Mouse (Mus musculus) heart, postnatal 36 days (tissue): Measurements from ENCODE around the gene Fzd2. TPM values are rescaled to one million over a fixed set of nuclear protein-coding genes. Genes with fewer than 3 reads are reported as not detected.
A peak's percentile ranks its signal among the peaks of the same experiment; 100 is the strongest.
"Not testable (repeated sequence)": the region's sequence is repeated elsewhere in the genome, so short reads cannot be mapped to it uniquely, and the experiment has no call there.

Experiments
- DNase-seq, 2 experiments: peaks; one replicate each; pipeline ENCODE4 v3.0.0; 2021 to 2022
- intact Hi-C: fragments of 180-260 bp; cut with DNase I; formaldehyde crosslinking; loops from one replicate; pipeline ENCODE4 v1.15.1; 2025
- total RNA-seq, 2 experiments: library from RNA; stranded (reverse); gene quantifications; 2 replicates each; pipeline ENCODE4 v1.2.3; 2021

The Fzd2 gene
- total RNA-seq, 2 experiments from 2014 or later = 3.1 to 5.4 TPM

GRCm38 (mm10) chr11:102579165-102580033 lies 24.8 kb upstream of the Fzd2 start, which contains the start of gene Gm11627:
Gm11627 (minus strand) TSS chr11:102579461.
- intact Hi-C loops = loop anchor here (2.0 kb wide), 1 partner anchor 27 kb away; no protein-coding TSS in a partner anchor
- DNase-seq = peak; percentile 26 to 33

DNA sequence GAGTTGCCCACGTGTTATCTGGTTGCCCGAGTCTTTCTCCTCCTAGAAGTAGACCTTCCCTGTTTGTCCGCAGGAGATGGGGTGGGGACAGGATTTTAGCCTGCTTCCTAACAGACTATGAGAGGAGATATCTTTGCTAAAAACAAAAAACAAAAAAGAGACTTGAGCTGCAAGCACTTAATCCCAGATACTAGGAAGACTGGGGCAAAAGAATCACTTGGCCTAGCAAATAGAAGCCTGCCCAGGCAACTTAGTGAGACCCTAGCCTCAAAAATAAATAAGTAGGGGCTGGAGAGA lies 24.2 kb upstream of the Fzd2 start:
- intact Hi-C loops = no loop called here
- no peak for DNase-seq

DNA sequence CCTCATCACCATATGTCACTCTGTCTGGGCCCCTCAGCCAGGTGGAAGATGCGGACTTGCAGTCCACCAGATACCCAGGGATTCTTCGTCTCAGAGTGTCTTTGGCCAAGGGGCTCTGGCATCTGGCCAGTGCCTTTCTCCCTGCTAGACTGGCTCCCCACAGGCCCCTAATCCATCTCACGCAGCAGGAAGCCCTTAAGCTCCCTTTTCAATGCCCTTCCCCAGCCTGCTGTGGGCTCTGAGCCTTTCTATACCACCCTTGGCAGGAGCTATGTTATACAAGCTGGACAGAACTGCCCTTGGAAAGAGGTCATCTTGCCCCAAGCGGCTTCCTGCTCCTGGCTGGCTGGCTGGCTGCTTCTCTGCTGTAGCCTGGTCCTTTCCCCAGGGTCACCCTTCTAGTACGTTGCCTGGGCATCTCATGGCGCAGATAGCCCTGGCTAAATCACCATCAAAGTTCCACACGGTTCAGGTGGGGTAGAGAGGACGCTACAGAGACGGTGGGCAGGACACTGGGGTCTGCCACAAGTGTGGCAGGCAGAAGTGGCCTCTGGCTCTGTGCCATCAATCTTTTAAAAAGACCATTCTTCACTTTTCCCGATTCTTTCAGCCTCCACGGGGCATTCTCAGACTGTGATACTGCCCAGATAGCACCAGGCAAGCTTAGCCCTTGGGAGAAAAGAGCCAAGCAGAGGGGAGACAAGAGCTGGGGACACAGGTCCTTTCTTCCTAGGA lies 22.7 kb upstream of the Fzd2 start:
- peak in 1 of 2 experiments; percentile 10 for DNase-seq
- intact Hi-C loops = no loop called here

DNA sequence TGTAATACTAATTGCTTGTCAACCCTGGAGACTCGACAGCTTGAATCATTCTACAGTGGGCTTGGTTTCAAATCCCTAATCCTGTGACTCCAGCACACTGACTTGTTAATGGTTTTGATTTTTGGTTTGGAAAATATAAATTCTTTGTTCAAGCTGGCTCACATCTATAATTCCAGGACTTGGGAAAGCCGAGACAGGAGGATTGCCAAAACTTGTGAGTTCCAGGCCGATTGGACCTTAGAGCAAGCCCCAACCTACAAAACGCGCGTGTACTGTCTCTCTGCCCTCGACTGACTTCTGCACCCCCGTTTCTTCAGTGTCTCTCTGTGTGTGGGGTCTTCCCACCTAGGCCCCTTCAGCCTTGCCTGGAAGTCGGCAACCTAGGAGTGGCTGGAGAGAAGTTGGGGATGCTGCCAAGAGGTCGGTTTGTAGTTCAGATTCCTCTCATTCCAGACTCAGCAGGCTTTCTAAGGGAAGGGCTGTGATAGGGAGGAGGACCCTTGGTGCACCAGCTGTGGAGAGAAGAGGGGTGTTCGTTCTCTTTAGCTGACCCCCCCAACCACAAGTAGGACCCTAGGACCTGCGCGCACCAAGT lies 22.1 kb upstream of the Fzd2 start:
- DNase-seq = peak; percentile 34 to 37
- intact Hi-C loops = no loop called here

- intact Hi-C loops = no loop called here
- no peak for DNase-seq
These were observed 21.5 kb upstream of the Fzd2 start for GRCm38 (mm10) chr11:102582736-102583135.

DNA sequence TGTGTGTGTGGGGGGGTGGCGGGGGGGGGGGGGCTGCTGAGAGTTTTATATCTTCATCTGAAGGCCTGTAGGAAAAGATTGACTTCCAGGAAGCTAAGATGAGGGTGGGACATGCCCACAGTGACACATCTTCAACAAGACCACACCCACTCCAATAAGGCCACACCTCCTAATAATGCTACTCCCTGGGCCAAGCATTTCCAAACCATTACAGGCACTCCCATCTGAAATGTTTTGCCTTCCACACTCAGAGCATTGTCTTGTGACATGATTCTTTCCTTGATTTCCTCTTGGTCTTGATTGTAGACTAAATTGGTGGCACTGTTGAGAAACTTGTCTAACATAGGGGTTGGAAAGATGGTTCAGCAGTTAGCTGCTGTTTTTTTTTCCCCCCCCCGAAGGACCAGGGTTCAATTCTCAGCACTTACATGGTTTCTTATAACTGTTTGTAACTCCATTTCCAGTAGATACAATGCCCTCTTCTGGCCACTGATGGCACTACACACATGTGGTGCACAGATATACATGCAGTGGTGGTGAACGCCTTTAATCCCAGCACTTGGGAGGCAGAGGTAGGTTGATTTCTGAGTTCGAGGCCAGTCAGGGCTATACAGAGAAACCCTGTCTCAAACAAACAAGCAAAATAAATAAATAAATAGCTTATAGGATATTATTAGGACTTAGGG lies 17.6 kb upstream of the Fzd2 start:
- DNase-seq = no peak
- intact Hi-C loops = no loop called here

- intact Hi-C loops = no loop called here
- no peak for DNase-seq
These were observed 16.6 kb upstream of the Fzd2 start for GRCm38 (mm10) chr11:102587554-102587953.

GRCm38 (mm10) chr11:102595341-102595820 lies 8.8 kb upstream of the Fzd2 start:
- DNase-seq = no peak
- intact Hi-C loops = no loop called here

GRCm38 (mm10) chr11:102599912-102600311 lies 4.3 kb upstream of the Fzd2 start:
- intact Hi-C loops = no loop called here
- DNase-seq = no peak

- intact Hi-C loops = loop anchor here (2.0 kb wide), 1 partner anchor 42 kb away; no protein-coding TSS in a partner anchor
- DNase-seq = peak in 1 of 2 experiments; percentile 41
These were observed 1.2 kb upstream of the Fzd2 start for GRCm38 (mm10) chr11:102602816-102603495.

DNA sequence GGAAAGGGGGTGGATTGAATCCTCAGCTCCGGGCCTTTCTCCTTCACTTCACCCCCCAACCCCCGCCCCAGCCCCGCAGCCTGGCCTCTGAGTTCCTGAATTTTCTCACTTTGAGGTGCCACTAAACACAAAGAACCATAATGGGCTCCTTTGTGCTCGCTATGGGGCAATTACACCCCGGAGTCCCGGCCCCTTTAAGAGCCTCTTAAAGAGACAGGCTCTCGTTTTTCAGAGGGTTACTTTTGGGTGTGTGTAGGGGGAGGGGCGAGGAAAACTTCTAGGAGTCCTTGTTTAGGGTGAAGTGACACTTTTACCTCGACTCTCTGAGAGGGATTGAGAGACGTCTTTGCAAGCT lies 723 bp upstream of the Fzd2 start:
- DNase-seq = peak; percentile 56 to 61
- intact Hi-C loops = loop anchor here (2.0 kb wide), 1 partner anchor 41 kb away; no protein-coding TSS in a partner anchor

GRCm38 (mm10) chr11:102604777-102605552 lies 769 bp downstream of the Fzd2 start:
- peak; percentile 31 to 59 for DNase-seq
- intact Hi-C loops = no loop called here

DNA sequence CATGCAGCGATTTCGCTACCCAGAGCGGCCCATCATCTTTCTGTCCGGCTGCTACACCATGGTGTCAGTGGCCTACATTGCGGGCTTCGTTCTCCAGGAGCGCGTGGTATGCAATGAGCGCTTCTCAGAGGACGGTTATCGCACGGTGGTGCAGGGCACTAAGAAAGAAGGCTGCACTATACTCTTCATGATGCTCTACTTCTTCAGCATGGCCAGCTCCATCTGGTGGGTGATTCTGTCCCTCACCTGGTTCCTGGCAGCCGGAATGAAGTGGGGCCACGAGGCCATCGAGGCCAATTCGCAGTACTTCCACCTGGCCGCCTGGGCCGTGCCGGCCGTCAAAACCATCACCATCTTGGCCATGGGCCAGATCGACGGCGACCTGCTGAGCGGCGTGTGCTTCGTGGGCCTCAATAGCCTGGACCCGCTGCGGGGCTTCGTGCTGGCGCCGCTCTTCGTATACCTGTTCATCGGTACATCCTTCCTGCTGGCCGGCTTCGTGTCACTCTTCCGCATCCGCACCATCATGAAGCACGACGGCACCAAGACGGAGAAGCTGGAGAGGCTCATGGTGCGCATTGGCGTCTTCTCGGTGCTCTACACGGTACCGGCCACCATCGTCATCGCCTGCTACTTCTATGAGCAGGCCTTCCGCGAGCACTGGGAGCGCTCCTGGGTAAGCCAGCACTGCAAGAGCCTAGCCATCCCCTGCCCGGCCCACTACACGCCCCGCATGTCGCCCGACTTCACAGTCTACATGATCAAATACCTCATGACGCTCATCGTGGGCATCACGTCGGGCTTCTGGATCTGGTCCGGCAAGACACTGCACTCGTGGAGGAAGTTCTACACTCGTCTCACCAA lies 1.6 kb downstream of the Fzd2 start:
- intact Hi-C loops = loop anchor here (2.0 kb wide), 1 partner anchor 27 kb away; the partner anchor contains the start of gene Gm11627
- DNase-seq = peak; percentile 20 to 28

GRCm38 (mm10) chr11:102606751-102607171 lies 2.6 kb downstream of the Fzd2 start:
- intact Hi-C loops = loop anchor here (2.0 kb wide), 1 partner anchor 28 kb away; the partner anchor contains the start of gene Gm11627
- DNase-seq = peak in 1 of 2 experiments; percentile 13

DNA sequence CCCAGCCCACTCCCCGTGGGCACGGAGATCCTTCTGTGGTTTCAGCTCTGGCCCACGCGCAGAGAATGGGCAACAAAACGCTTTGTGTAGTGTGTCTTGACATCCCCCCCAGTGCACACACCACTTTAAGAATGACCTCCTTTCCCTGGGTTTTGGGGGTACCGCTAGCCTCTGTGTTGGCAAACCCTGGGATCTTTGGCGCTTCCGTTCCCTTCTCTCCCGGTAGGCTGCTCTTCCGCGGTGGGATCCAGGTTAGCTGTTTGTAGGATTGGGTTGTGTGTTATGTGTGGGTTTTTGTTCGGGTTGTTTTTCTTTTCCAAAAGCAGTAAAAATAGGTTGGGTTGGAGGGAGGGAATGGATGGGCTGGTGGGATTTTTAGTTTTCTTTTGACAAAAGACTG lies 3.0 kb downstream of the Fzd2 start:
- intact Hi-C loops = loop anchor here (2.0 kb wide), 1 partner anchor 28 kb away; the partner anchor contains the start of gene Gm11627
- not testable (repeated sequence) for DNase-seq

- no peak for DNase-seq
- intact Hi-C loops = loop anchor here (2.0 kb wide), 1 partner anchor 29 kb away; the partner anchor contains the start of gene Gm11627
These were observed 3.7 kb downstream of the Fzd2 start for GRCm38 (mm10) chr11:102607686-102608548.

- intact Hi-C loops = no loop called here
- DNase-seq = no peak
These were observed 4.5 kb downstream of the Fzd2 start for GRCm38 (mm10) chr11:102608691-102609090.
